Mouse (Mus musculus) frontal cortex, postnatal 25 days (tissue): Measurements from ENCODE around the gene Abr.

ENCODE experiments used
- DNase-seq, 2 experiments: peaks; one replicate each; pipeline ENCODE4 v3.0.0; 2022; ENCODE audit warnings: low spot score in 2 of 2

Abr gene

GRCm38 (mm10) chr11:76623206-76623961 lies 1.3 kb upstream of the Abr start:
- no peak for DNase-seq

- DNase-seq, result no peak
Observed at GRCm38 (mm10) chr11:76622566-76623205, 572 bp upstream of the Abr start.

- no peak for DNase-seq
Observed at GRCm38 (mm10) chr11:76618134-76618533, 4.0 kb downstream of the Abr start.

GRCm38 (mm10) chr11:76614246-76614645 lies 7.9 kb downstream of the Abr start:
- no peak for DNase-seq

GRCm38 (mm10) chr11:76612638-76613104 lies 9.4 kb downstream of the Abr start:
- peak; percentile 25 to 36 for DNase-seq

- DNase-seq, result no peak
Observed at GRCm38 (mm10) chr11:76610948-76611347, 11.2 kb downstream of the Abr start.

- no peak for DNase-seq
Observed at GRCm38 (mm10) chr11:76606521-76606920, 15.6 kb downstream of the Abr start.

GRCm38 (mm10) chr11:76599219-76599618 lies 22.9 kb downstream of the Abr start:
- no peak for DNase-seq

- no peak for DNase-seq
Observed at GRCm38 (mm10) chr11:76598757-76599156, 23.4 kb downstream of the Abr start.

GRCm38 (mm10) chr11:76593620-76594326 lies 28.3 kb downstream of the Abr start:
- DNase-seq, result no peak

- DNase-seq, result no peak
Observed at GRCm38 (mm10) chr11:76589746-76590145, 32.4 kb downstream of the Abr start.

- no peak for DNase-seq
Observed at GRCm38 (mm10) chr11:76588632-76589485, 33.3 kb downstream of the Abr start.

GRCm38 (mm10) chr11:76588032-76588431 lies 34.1 kb downstream of the Abr start:
- no peak for DNase-seq

GRCm38 (mm10) chr11:76587333-76587732 lies 34.8 kb downstream of the Abr start:
- DNase-seq, result no peak

- DNase-seq, result no peak
Observed at GRCm38 (mm10) chr11:76586119-76586518, 36.0 kb downstream of the Abr start.

GRCm38 (mm10) chr11:76577588-76578257 lies 44.4 kb downstream of the Abr start:
- peak; percentile 92 for DNase-seq

GRCm38 (mm10) chr11:76572820-76573385 lies 49.2 kb downstream of the Abr start:
- DNase-seq, result peak in 1 of 2 experiments; percentile 36

GRCm38 (mm10) chr11:76571613-76571929 lies 50.5 kb downstream of the Abr start:
- DNase-seq, result no peak

GRCm38 (mm10) chr11:76570741-76571612 lies 51.1 kb downstream of the Abr start:
- peak in 1 of 2 experiments; percentile 45 for DNase-seq

- DNase-seq, result no peak
Observed at GRCm38 (mm10) chr11:76570201-76570731, 51.8 kb downstream of the Abr start.
